Mouse (Mus musculus): Measurements from ENCODE around the gene Tbc1d1. TPM values are rescaled to one million over a fixed set of nuclear protein-coding genes. Genes with fewer than 3 reads are reported as not detected.

Gene Tbc1d1
- polyA plus RNA-seq, 1 experiment from 2014 or later: 41.5 TPM

DNA sequence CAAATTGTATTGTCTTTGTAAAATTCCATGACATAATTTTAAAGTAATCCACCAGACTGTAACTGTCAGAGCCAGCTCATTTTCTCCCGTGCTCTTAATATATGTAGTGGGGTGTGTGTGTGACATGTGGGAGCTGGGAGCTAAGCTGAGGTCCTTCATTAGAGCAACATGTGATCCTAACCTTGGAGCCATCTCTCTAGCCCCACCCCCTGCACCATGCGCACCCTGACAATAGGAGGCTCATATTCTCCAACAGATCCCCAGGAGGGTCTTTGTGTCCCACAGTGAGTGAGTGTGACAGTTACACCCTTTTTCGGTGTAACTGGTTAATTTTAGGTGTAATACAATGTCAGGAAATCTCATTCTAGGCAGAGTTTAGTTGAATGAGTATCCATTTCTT, 16.8 kb downstream of the Tbc1d1 start:
- H3K4me2 ChIP-seq (ENCODE audit: low read depth, low read length): no peak overlapping the region
- H3K4me1 ChIP-seq (replicated peaks; ENCODE audit: control insufficient read depth, insufficient read depth, low read length): peaks cover 7% of the 10 kb centered on the region; the same call in 1 of the 2 replicates
- no peaks in the 10 kb centered on the region for H3K9me3 ChIP-seq (ENCODE audit: control insufficient read depth, low read length)
- H3K27me3 ChIP-seq (ENCODE audit: control insufficient read depth, insufficient read depth, low read depth, low read length): no peaks in the 10 kb centered on the region
- H3K27ac ChIP-seq (ENCODE audit: low read length): no peak overlapping the region
- no peak overlapping the region for H3K9ac ChIP-seq (ENCODE audit: low read length)
- no peak overlapping the region for H3K4me3 ChIP-seq (ENCODE audit: low read length)
- H3K36me3 ChIP-seq (ENCODE audit: control insufficient read depth, insufficient read depth, low read length): no peaks in the 10 kb centered on the region
- 76% methylated on average over 3 of the region's 3 CpGs for WGBS
- ATAC-seq (ENCODE audit: low read depth): peak; percentile 39; the same call in 1 of the 2 replicates

DNA sequence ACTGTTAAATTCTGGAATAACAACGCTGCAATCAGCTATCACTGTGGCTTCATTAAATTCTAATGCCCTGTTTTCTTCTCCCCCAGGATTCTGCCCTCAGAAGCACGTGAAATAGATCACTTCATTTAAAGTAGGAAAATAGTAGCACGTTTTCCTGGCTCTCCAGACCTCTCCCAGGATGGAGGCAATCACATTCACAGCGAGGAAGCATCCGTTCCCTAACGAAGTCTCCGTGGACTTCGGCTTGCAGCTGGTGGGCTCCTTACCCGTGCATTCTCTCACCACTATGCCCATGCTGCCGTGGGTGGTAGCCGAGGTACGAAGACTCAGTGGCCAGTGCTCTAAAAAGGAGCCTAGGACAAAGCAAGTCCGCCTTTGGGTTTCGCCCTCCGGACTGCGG, 17.2 kb downstream of the Tbc1d1 start:
- Histone ChIP-seq H3K4me3 (ENCODE audit: low read length) (no peak overlapping the region), H3K4me1 (replicated peaks; ENCODE audit: control insufficient read depth, insufficient read depth, low read length) (peaks cover 7% of the 10 kb centered on the region; the same call in 1 of the 2 replicates), H3K9me3 (ENCODE audit: control insufficient read depth, low read length) (no peaks in the 10 kb centered on the region), H3K4me2 (ENCODE audit: low read depth, low read length) (no peak overlapping the region), H3K27ac (ENCODE audit: low read length) (no peak overlapping the region), H3K36me3 (ENCODE audit: control insufficient read depth, insufficient read depth, low read length) (no peaks in the 10 kb centered on the region), H3K27me3 (ENCODE audit: control insufficient read depth, insufficient read depth, low read depth, low read length) (no peaks in the 10 kb centered on the region), H3K9ac (ENCODE audit: low read length) (no peak overlapping the region)
- ATAC-seq (ENCODE audit: low read depth): no peak
- 83% methylated on average over 16 of the region's 16 CpGs for WGBS

DNA sequence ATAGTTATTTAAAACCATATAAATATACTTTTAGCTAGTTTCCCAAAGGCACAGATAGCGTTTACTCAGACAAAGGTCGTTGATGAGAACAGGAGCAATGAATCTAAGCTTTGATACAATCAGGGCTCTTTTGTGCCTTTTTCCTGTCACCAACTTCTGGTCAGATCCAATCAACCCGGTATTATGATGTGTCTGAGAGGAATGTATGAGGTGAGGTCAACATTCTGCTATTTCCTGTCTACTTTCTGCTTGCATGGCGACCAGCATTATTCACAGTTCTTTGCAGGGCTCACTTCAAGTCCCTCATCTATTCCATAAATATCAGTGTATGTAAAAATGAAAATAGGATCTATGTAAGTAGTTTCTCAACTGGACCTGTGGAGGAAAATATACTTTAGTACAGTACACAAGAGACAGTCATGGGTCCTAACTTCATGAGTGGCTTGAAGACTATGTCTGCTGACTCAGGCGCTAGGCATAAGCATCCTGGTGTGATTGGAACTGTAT, 18.4 kb downstream of the Tbc1d1 start:
- Histone ChIP-seq H3K27ac (ENCODE audit: low read length) (no peak overlapping the region), H3K9ac (ENCODE audit: low read length) (no peak overlapping the region), H3K4me3 (ENCODE audit: low read length) (no peak overlapping the region), H3K27me3 (ENCODE audit: control insufficient read depth, insufficient read depth, low read depth, low read length) (no peaks in the 10 kb centered on the region), H3K9me3 (ENCODE audit: control insufficient read depth, low read length) (no peaks in the 10 kb centered on the region), H3K4me1 (replicated peaks; ENCODE audit: control insufficient read depth, insufficient read depth, low read length) (peaks cover 4% of the 10 kb centered on the region; the same call in 1 of the 2 replicates), H3K36me3 (ENCODE audit: control insufficient read depth, insufficient read depth, low read length) (no peaks in the 10 kb centered on the region), H3K4me2 (ENCODE audit: low read depth, low read length) (no peak overlapping the region)
- 46% methylated on average over 5 of the region's 5 CpGs for WGBS
- no peak for ATAC-seq (ENCODE audit: low read depth)

DNA sequence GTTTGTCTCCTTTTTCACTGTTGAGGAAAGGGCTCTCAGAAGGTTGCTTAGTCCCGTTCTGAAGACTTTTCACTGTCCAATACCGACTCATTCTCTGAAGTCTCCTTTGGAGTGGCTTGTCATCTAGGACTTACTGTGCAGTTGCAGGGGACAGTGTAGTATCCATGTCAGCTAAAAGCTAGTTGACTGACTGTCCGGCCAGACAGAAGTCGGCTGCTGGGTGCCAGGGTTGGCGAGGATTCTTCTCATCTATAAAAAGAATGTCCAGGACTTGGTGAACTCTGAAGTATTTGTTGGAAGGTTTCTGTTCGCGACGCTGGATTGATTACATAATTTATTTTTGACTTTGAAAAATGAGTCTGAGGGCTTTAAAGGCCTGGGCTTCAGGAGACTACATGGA, 24.4 kb downstream of the Tbc1d1 start:
- Histone ChIP-seq H3K27me3 (ENCODE audit: control insufficient read depth, insufficient read depth, low read depth, low read length) (no peaks in the 10 kb centered on the region), H3K36me3 (ENCODE audit: control insufficient read depth, insufficient read depth, low read length) (no peaks in the 10 kb centered on the region), H3K9me3 (ENCODE audit: control insufficient read depth, low read length) (no peaks in the 10 kb centered on the region), H3K9ac (ENCODE audit: low read length) (no peak overlapping the region), H3K4me2 (ENCODE audit: low read depth, low read length) (no peak overlapping the region), H3K4me1 (replicated peaks; ENCODE audit: control insufficient read depth, insufficient read depth, low read length) (no peaks in the 10 kb centered on the region; the same call in 1 of the 2 replicates), H3K4me3 (ENCODE audit: low read length) (no peak overlapping the region), H3K27ac (ENCODE audit: low read length) (no peak overlapping the region)
- WGBS: 60% methylated on average over 8 of the region's 8 CpGs
- ATAC-seq (ENCODE audit: low read depth): peak; percentile 52; the same call in 1 of the 2 replicates

DNA sequence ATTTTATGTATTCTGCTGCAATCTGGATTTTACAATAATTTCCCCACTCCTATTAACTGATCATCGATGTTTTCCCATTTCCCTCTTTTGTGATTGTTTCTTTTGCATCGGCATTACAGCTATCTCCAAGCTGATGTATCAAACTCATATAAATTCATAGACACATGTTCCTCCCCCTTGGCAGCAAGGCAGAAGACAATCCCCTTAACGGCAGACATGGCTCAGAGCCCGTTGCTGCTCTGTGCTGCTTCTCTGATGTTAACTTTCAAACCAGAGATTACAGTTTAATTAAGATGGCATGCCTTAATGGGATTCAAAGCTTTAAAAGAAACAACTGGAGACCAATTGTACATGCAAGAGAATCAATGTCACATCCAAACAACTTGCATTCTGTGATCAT, 27.6 kb downstream of the Tbc1d1 start:
- Histone ChIP-seq H3K36me3 (ENCODE audit: control insufficient read depth, insufficient read depth, low read length) (no peaks in the 10 kb centered on the region), H3K4me1 (replicated peaks; ENCODE audit: control insufficient read depth, insufficient read depth, low read length) (peaks cover 3% of the 10 kb centered on the region; the same call in 1 of the 2 replicates), H3K9me3 (ENCODE audit: control insufficient read depth, low read length) (no peaks in the 10 kb centered on the region), H3K27me3 (ENCODE audit: control insufficient read depth, insufficient read depth, low read depth, low read length) (no peaks in the 10 kb centered on the region), H3K4me2 (ENCODE audit: low read depth, low read length) (no peak overlapping the region), H3K27ac (ENCODE audit: low read length) (no peak overlapping the region), H3K9ac (ENCODE audit: low read length) (no peak overlapping the region), H3K4me3 (ENCODE audit: low read length) (no peak overlapping the region)
- 49% methylated on average over 4 of the region's 4 CpGs for WGBS
- ATAC-seq (ENCODE audit: low read depth): no peak

DNA sequence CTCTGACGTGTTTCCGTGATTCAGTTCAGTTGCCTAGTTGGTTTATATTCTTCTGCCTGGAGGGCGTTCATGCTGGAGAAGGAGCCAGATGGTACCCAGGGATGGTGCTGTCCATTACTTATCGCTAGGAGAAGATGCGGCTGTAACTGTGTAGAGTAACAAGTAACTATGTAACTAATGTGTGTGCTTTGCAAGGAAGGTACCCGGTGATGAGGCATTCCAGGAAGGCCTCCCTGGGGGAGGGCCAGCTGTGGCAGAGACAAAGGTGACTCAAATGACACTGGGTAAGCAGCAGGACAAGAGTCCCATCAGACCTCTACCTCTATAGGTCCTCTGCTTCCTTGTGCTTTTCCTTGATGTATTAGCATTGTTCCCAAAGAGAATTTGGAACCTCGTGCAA, 29.2 kb downstream of the Tbc1d1 start:
- no peak overlapping the region for H3K4me2 ChIP-seq (ENCODE audit: low read depth, low read length)
- no peak overlapping the region for H3K9ac ChIP-seq (ENCODE audit: low read length)
- ATAC-seq (ENCODE audit: low read depth): no peak
- peaks cover 3% of the 10 kb centered on the region; the same call in 1 of the 2 replicates for H3K4me1 ChIP-seq (replicated peaks; ENCODE audit: control insufficient read depth, insufficient read depth, low read length)
- no peaks in the 10 kb centered on the region for H3K27me3 ChIP-seq (ENCODE audit: control insufficient read depth, insufficient read depth, low read depth, low read length)
- H3K9me3 ChIP-seq (ENCODE audit: control insufficient read depth, low read length): no peaks in the 10 kb centered on the region
- no peak overlapping the region for H3K27ac ChIP-seq (ENCODE audit: low read length)
- WGBS: 60% methylated on average over 7 of the region's 7 CpGs
- H3K4me3 ChIP-seq (ENCODE audit: low read length): no peak overlapping the region
- H3K36me3 ChIP-seq (ENCODE audit: control insufficient read depth, insufficient read depth, low read length): no peaks in the 10 kb centered on the region

DNA sequence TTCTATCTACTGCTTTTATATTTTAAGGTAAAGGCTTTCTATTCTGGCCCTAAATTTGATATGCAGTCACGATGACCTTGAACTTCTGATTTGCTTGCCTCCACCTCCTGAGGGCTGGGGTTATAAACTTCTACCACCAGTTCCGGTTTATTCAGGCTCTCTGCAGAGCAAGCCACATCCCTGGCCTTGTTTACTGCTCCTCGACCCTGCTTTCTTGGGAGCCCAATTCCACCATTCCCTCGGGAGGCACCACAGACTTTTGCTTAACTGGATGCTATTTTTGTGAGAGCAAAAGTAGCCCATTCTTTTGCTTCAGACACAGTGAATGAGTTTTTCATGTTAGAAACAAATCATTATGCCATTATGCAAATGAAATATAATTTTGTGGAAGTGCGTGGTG, 30.5 kb downstream of the Tbc1d1 start:
- 72% methylated on average over 5 of the region's 5 CpGs for WGBS
- ATAC-seq (ENCODE audit: low read depth): no peak
- Histone ChIP-seq H3K9ac (ENCODE audit: low read length) (no peak overlapping the region), H3K36me3 (ENCODE audit: control insufficient read depth, insufficient read depth, low read length) (peaks cover 6% of the 10 kb centered on the region), H3K4me3 (ENCODE audit: low read length) (no peak overlapping the region), H3K4me1 (replicated peaks; ENCODE audit: control insufficient read depth, insufficient read depth, low read length) (peaks cover 3% of the 10 kb centered on the region; the same call in 1 of the 2 replicates), H3K4me2 (ENCODE audit: low read depth, low read length) (no peak overlapping the region), H3K9me3 (ENCODE audit: control insufficient read depth, low read length) (peaks cover 9% of the 10 kb centered on the region), H3K27me3 (ENCODE audit: control insufficient read depth, insufficient read depth, low read depth, low read length) (no peaks in the 10 kb centered on the region), H3K27ac (ENCODE audit: low read length) (no peak overlapping the region)

DNA sequence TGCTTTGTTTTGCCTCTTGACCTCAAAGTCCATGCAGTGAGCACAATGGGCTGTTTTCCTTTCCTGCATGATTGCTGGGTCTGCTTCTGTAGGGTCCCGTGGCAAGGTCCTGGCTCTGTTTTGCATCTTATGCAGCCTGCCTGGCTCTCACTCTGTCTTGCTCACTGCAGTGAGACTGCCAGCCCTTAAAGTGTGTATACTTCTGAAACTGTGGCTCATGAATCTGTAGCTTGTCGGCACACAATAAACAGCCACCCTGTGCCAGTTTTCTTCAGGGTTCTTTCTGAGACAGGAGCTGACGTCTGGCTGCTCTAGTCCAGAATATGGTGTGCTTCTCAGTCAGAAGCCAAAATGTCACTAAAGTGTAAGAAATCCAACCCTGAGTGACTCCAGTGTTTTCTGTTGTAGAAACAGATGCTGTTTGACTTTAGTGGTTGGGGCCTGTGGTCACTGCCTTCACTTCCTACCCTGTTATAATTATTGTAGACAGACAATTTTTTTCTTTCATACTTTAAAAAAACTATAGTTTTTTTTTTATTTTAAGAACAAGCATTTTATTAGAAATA, 32.1 kb downstream of the Tbc1d1 start:
- Histone ChIP-seq H3K36me3 (ENCODE audit: control insufficient read depth, insufficient read depth, low read length) (peaks cover 12% of the 10 kb centered on the region), H3K9me3 (ENCODE audit: control insufficient read depth, low read length) (peaks cover 9% of the 10 kb centered on the region), H3K4me2 (ENCODE audit: low read depth, low read length) (no peak overlapping the region), H3K4me3 (ENCODE audit: low read length) (no peak overlapping the region), H3K4me1 (replicated peaks; ENCODE audit: control insufficient read depth, insufficient read depth, low read length) (peaks cover 3% of the 10 kb centered on the region; the same call in 1 of the 2 replicates), H3K27ac (ENCODE audit: low read length) (no peak overlapping the region), H3K27me3 (ENCODE audit: control insufficient read depth, insufficient read depth, low read depth, low read length) (no peaks in the 10 kb centered on the region), H3K9ac (ENCODE audit: low read length) (no peak overlapping the region)
- ATAC-seq (ENCODE audit: low read depth): peak; percentile 38
- WGBS: 52% methylated on average over 3 of the region's 3 CpGs

DNA sequence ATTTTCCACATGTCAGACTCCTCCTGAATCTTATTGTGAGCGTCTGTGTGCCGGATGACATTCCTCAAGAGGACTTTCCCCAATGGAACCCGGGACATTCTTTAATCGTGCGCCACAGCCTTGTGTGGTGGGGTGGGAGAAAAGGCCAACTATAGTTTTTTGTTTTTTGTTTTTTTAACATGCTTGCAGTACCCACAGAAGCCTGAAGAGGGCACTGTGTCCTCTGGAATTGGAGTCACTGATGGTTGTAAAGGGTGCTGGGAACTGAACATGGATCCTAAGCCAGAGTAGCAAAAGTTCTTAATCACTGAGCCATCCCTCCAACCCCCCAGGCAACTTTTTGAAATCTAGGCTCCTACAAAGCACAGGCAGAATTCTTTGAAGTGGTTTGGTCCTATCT, 34.8 kb downstream of the Tbc1d1 start:
- Histone ChIP-seq H3K4me3 (ENCODE audit: low read length) (no peak overlapping the region), H3K27ac (ENCODE audit: low read length) (no peak overlapping the region), H3K9me3 (ENCODE audit: control insufficient read depth, low read length) (peaks cover 9% of the 10 kb centered on the region), H3K4me2 (ENCODE audit: low read depth, low read length) (no peak overlapping the region), H3K9ac (ENCODE audit: low read length) (no peak overlapping the region), H3K4me1 (replicated peaks; ENCODE audit: control insufficient read depth, insufficient read depth, low read length) (peaks cover 3% of the 10 kb centered on the region), H3K27me3 (ENCODE audit: control insufficient read depth, insufficient read depth, low read depth, low read length) (no peaks in the 10 kb centered on the region), H3K36me3 (ENCODE audit: control insufficient read depth, insufficient read depth, low read length) (peaks cover 12% of the 10 kb centered on the region)
- WGBS: 94% methylated on average over 5 of the region's 5 CpGs
- ATAC-seq (ENCODE audit: low read depth): no peak

Data from lung, embryonic 16.5 days (tissue).